Mouse (Mus musculus) kidney, adult 9 months (tissue): ENCODE results near the gene Igf2r.

Experiments
- DNase-seq: peaks from one replicate; pipeline ENCODE4 v3.0.0; 2022

Gene Igf2r

DNA sequence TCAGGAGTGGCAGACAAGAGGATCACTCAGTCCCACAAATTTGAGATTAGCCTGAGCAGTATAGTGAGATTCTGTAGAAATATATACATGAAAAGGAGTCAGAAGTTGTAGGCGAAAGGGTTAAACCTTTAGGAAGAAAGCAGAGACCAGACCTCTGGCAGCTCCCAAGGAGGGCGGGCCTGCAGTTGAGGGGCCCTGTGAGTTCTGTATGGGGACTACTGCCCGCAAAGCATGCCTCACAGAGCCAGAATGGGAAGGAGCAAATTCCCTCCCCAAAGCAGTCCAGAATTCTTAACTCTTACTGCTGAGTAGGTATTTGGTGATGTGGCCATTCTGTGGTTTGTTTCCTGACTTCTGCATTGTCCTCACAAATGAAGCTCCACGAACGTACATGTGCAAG is 11.6 kb upstream of the Igf2r start:
- no peak for DNase-seq

DNA sequence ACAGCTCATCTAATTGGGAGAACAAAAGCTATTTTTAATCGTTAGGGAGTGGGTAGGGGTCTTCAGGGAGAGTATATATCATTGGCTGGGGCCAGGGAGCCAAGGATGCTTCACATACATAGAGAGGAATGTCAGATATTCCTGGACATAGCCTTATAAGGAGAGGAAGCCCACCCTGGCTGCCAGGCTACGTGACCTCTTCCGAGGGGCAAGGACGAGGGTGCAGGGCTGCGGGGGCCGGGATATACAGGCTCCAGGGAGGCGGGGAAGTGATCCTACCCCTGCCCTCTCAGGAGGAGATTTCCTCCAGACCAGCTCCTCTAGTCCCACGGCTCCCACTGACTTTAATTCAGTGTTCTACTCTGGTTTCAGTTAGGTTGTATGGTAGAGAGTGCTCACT is 10.7 kb upstream of the Igf2r start:
- no peak for DNase-seq

DNA sequence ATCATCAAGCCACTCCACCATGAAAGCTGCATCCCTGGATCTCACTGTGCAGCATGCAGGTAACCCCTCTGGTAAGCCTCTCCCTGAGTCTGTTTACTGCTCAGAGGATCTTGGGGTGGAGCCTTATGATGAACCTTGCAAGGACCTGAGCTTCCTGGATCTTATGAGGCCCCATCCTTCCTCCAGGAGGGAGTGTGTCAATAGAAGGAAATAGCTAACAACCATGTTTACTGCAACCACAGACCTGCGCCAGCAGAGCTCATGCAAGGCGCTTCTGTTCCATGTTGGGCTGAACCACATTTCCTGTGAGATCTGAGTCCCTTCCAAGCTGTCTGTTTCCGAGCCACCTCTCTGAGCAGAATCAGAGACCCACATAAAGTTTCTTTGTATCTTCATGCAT is 10.0 kb upstream of the Igf2r start:
- no peak for DNase-seq

DNA sequence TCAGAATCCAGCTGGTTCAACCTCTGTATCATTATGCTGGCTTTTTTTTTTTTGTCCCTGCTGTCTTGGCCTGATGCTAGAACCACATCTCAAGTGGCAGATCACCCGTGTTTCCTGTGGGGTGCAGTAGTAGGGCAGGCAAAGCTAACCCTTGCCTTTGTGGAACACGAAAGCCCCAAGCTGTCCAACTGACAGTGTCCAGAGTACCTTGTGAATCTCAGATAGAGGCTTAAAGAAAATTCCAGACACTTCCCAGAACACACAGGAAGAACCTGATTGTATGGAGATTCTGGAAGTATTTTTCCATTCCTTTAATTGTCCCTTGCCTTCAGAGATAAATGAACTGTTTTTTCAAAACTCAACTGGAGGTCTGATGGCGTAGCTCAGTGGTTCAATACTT is 4.5 kb upstream of the Igf2r start:
- no peak for DNase-seq

DNA sequence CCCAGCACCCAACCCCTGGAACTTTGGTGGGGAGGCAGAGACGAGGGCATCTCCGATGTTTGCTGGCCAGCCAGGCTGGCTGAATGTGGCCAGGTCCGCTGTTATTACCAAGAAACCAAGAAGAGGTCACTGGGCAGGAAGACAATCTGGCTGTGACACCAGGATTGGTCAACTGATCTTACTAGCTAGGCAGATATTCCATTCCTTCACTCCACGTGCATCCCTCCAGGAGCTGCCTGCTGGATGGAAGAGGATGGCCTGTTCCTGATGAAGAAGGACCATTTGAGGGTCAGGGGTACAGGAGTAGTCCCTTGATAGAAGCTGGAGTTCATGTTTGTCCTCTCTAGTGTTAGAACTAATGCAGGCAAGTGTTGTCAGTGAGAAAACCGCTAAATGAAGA is 1.0 kb upstream of the Igf2r start:
- DNase-seq: no peak

DNA sequence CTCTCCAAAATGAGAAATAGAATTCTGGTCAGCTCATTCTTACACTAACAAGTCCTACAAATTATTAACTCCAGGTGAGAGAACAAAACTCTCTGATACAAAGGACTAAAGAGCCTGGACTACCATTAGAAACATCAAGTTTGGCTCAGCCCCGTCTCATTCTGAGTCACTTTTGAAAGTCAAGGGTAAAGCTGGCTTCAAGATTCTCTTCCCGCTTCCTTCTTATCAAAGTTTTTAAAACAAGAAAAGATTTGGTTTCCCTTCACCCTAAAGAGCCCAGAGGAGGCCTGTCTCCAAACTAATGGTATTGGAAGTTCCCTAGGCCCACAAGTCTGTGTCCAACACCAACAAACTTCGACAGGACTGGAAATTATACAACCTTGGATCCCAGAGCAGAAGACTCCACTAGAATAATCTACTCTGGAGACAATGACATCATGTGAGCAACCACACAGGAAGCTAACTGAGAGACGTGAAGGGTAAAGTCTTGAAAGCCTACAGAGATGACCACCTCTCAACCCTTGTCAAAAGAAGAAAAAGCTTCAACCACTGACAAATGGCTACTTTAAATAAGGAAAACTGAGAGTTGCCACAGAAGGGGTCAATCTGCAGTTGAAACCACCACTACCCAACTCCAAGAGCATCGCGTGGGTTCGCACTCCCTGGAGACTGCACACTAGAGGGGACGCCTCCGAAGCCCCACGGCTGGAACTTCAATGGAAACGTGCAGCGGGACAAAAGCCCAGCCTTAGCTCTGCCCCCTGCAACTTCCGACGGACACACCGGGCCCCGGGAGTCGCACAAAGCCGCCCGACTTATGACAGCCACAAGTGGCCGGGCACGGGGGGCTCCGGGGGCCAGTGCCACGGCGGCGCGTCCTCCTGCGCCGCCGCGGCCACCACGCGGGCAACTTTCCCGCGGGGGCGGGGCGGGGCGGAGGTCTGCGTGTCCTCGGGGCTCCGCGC is 767 bp downstream of the Igf2r start:
- DNase-seq: no peak

DNA sequence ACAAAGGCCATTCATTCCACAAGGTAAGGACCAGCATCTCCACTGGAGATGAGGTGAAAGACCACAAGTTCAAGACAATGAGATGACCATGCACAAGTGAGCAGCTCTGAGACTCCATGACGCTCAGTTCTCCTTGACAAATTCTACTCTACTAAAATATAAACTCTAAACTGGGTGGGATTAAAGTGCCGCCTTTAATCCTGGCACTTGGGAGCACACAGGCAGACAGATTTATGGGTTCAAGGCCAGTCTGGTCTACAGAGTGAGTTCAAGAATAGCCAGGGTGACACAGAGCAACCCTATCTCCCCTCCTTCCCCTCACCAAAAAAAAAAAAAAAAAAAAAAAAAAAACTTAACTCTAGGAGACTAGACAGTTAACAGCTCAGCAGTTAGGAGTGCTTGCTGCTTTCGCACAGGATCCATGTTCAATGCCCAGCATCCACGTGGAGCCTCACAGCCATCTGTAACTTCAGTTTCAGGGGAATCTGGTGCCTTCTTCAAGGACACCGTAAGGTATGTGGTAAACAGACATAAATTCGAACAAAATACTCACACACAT is 2.1 kb downstream of the Igf2r start:
- DNase-seq: peak; percentile 39

DNA sequence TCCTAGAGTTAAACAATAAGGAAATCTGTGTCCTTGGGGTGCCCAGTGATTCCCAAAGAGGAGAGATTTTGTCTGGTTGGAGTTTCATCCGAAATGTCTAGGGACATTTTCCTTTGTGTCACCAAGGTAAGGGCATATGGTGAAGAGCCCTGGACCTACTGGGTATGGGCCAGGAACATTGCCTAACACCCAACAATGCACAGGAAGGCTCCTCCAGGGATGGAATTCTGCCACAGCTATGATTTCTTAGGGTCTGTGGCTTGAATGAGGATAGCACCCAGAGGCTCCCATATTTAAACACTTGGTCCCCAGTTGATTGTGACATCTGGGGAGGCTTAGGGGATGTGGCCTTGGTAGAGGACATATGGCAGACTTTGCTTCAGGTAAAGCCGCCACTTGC is 6.1 kb downstream of the Igf2r start:
- no peak for DNase-seq

DNA sequence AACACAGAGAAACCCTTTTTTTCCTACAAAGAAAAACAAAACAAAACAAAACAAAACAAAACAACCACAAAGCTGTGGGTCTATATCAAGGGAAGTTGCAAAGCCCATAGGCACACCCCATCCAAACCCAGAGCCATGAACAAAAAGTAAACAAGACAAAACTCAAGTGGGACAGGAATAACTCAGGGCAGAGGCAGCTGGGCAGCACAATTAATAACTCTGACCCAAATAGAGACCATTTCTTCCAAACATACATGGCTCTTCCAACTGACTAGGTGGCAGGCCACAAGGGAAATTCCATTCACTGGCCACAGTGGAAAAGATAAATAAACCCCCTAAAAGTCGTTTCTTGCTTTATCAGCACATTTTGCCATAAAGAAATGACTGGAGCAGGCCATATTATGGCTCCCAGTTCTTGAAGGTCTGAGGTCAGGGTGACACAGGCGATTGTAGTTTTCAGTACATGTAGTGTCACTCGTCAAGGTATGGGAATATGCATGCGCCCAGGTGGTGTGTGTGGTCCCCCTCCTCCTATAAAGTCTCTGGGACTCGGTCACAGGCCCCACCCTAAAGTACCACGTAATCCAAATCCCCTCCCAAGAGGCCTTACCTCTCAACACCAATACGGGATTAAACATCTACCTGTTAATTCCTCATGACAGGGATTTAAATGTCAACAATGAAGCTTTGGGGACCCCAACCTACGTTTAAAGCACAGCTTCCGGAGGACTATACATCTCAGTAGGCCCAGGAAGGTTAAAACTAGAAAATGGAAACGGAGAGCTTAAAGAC is 8.9 kb downstream of the Igf2r start:
- no peak for DNase-seq

DNA sequence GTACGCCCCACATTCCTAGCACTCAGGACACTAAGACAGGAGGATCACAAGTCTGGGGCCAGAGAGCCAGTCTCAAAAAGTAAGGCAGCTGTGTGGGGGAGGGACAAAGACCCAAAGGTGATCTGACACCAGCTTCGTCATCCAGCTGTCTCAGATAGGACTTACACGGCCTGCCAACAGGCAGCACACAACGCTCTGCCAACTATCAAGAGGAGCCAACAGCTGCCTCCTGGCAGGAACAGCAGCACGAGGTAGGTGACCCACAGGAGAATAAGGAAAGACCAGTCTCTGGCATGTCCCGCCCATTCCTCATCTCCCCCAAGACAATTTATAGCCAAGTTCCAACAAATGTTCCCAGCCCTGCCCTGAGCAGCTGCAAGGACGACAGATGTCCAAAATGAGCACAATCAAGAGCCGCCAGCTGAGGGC is 9.8 kb downstream of the Igf2r start:
- DNase-seq: peak; percentile 28

DNA sequence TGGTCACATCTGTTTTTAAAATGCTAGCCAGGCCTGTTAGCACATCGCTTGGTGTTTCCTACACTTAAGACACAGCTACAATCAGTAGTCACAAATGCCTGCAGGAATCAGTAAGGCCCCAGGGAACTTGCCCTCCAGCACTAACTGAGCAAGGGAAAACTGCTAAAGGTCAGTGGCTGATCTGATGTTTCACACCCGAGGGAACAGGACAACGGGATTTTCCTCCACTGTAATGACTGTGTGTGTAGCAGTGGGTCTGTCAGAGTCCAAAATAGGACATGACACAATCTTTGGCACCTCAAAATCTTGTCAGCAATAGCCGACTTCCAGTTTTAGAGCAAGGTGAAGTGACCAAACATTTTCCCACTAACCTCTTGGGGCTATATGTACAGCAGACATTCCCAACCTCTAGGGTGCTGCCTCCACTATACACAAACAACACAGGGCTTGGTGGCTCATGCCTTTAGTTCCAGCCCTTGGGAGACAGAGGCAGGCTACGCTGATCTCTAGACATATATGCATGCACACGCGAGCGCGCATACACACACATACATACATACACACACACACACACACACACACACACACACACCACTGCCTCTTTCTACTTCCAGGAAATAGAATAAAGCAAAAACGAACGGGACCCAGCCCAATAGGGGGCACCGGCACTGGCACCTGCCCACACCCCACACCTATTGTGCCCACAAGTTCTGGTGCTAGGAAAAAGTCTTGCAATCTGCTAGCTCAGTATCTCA is 10.6 kb downstream of the Igf2r start:
- DNase-seq: no peak

DNA sequence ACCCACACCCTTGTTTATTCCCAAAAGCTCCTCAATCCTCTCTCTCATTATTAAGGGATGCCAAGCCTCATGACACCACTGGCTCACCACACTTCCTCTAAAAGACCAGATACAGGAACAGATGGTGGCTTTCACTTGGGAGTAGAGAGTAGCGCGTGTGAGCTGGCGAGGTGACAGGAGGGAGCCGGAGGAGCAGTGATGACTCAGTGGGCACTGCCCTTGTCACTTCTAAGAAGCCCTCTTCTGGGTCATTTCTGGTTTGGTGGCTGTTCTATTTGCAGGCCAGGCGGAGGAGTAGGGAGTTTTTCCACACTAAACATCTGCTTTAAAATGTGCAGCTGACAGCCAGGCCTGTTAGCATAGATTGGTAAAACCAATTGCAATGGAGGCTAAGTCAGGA is 11.5 kb downstream of the Igf2r start:
- no peak for DNase-seq

DNA sequence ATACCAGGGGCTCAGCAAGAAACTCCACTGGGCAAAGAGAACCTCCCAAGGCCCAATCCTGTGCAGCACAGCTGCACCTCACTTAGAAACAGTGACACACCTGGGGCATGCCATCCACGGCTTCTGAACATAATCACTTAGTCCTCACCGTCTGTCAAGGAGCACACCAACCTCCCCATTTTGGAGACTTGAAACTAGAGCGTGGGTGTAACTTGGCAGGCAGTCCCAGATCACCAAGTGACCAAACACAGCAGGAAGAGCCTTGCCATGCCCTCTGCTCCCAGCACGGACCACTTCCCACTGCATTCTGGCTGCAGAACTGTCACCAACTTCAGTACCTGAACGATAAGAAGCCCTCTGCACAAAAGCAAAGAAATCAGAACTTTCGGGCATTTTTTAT is 12.3 kb downstream of the Igf2r start:
- DNase-seq: no peak

DNA sequence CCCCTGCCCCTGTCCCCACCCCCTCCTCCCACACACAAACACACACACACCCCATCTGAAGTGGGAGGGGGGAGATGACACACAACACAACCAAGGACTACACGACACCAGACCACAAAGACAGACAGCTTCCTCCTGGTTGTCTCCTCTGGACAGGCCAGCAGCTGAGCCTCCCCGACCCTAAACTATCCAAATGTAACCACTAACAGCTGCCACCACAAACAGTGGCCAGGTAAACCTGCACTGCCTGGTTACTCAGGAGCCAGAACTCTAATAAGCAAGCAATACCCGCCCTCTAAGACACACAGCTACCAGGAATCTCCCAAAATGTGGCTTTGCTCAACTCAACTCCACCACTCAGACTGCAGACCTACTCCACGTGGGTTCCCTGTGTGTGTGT is 13.5 kb downstream of the Igf2r start:
- no peak for DNase-seq

DNA sequence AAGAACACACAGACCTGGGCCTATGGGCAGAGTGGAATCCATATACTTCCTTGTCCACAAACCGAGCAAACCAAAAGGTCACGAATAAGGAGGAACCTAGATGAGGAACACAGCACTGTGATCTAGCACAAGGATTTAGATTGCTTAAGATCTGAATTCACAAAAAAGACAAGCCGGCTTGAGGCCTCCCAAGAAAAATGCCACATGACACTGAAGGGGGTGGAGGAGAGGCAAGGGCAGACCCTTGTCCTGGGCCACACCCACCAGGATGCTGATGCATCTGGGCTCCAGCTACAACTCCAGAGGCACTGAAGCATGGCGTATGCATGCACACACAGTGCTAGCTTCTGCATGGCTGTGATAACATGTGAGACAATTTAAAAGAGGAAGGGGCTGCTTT is 14.3 kb downstream of the Igf2r start:
- DNase-seq: no peak

DNA sequence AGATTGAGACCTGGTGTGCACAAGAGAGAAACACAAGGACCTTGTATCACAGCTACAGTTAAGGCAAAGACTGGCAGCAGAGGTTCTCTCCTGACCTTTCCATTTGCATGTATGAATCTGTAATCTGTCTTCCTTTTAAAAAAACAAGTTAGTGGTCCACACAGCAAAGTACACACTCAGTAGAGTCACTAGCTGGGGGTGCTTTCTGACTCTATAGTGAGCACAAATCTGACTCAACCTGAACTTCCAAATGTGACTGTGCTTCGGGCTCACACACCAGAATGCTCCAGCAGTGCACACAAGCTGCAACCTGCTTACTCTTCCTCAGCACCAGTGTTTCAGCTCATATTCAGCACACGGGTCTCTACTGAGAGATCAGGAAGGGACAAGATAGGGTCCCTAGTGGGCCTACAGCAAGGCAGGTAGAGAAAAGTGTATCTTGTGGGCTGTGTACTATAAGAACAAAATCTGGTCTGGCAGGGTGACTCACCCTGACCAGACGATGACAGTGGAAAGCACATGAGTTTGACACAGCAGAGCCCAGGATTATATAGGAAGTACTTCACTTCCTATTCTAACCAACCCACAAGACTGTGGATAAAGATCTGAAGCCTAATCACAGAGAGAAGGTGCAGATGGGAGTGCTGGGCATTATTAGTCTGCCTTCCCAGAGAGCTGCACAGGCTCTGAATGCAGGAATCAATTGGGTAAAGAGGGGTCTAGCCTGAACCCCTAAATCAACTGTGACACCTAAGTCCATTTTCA is 15.0 kb downstream of the Igf2r start:
- DNase-seq: no peak

DNA sequence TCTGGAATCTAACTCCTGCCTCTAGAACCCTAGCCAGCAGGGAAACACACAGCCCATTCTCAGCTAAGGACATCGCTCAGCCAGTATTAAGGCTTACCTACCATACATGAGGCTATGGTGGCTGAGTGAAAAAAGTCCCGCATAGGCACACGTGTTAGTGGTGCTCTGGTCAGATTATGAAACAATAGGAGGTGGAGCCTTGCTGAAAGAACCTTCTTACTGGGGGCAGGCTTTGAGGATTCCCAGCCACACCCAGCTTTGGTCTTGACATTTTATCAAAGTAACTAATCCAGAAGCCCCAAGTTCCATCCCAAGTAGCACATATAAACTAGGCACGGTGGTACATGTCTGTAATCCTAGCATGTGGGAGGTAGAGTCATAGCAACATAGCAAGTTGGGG is 16.4 kb downstream of the Igf2r start:
- no peak for DNase-seq

DNA sequence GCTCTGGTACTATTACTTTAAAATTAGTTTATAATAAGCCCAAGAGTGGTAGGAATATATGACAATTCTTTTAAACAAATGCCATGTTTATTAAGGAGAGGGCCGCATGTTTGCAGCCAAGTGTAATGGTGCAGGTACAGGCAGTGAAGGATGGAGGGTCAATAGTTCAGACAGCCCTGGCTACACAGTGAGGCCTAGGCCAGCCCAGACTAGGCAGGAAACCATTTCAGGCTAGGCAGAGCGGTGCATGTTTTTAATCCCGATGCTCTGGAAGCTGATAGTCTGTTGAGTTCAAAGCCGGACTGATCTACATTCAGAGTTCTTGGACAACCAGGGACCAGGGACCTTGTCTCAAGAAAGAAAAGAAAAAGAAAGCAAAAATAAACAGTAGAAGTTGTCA is 17.8 kb downstream of the Igf2r start:
- no peak for DNase-seq

DNA sequence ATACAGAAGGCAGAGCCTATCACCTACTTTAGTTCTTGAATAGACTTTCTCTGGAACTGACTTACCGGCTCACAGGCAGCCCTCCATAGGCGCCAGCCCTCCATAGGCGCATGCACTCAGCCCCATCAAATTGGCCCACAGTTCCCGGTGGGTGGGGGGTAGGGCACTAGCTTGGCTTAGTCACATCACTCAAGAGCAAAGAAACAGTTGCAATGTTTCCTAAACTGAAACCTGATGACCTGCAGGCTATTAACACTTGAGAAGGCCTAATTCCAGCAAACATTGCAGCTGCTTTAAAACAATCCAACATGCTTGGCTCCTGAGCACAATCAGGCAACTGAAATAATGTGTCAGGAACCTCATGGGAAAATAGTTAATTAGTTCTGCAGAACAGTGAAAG is 18.2 kb downstream of the Igf2r start:
- DNase-seq: peak; percentile 31

DNA sequence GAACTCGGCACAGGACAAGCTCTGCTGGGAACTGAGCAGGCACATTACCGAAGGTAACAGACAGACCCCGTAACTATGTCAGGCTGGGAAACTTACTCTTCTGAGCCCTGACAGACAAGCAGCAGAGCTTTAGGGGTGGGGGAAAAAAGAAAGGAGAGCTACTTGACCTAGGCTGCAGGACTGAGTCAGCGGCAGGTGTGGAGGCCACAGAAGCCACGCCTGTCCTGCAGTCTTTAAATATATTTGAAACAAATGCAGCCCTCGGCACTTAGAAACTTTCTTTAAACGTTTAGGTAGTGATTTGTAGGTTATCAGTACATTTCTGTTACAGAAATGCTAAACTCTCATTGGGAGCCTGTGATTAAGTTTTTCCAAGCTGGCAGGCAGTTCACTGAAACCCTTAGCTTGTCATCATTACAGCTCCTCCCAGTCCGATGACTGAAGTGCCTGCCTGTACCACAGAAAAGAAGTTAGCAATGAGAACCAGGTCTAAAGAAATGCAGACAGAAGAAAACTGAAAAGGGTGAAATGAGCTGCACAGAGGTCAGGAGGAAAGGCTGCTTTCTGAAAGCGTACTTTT is 18.8 kb downstream of the Igf2r start:
- DNase-seq: no peak

DNA sequence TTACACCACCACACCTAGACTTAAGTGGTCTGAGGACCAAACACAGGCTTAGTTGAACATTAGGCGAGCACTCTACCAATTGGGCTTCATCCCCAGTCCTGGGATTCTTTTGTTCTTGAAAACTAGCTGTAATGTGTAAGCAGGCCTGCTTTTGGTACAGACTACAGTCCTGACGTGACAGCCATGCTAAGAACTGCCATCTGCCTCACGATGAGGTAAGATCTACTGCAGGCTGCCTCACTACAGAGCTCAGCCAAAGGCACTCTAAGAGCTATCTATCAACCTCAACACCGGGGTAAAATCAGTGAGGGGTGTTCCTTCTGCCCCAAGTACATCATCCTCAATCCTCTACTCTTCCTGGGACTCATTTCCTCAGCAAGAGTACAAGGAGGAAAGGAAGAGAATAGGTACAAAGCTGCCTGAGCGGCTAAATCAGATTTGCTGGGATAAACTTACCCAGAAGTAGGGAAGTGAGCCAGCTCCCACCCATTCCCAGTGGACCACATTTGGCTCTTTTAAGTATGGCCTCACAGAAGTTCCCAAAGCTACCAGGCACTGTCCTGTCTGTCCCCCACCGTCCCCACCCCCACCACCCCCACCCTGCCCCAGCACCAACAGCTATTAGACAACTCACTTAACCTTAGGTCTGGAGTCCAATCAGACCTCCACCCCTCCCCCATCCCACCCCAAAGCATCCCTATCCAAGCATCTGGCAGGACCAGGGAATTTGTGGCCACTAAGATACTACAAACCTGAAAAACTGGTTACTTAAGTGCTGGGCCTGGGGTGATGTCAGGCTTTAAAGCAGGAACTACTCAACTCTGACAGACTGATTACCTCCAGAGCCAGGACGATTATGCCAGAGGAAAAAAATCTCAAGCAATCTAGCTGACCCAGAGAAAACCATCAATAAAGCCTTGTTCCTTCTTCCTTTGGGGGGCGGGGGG is 19.8 kb downstream of the Igf2r start:
- peak; percentile 51 for DNase-seq
